Mouse (Mus musculus): Measurements from ENCODE around the gene Pdia4. TPM values are rescaled to one million over a fixed set of nuclear protein-coding genes. Genes with fewer than 3 reads are reported as not detected.

Pdia4 gene
- total and polyA plus RNA-seq, 3 experiments, result 91.4 to 112 TPM; not detected in 1

- H3K36me3 ChIP-seq (ENCODE audit: control insufficient read depth in 1 of 2, insufficient read depth in 2 of 2, low read length in 2 of 2), result peaks cover 0 to 24% of the 10 kb centered on the region in 2 experiments; a peak in 2 of 4 replicates
- DNase-seq (ENCODE audit: low read depth, low spot score), result peak; percentile 78
- H3K9ac ChIP-seq (ENCODE audit: control insufficient read depth, low read depth, low read length, poor library complexity, severe bottlenecking), result no peak overlapping the region
- 0 out of 2 replicates have a peak, but pooled peaks have one; percentile 9 for TF ChIP-seq ZC3H11A (IDR thresholded peaks at IDR 0.05; ENCODE audit: low read depth, low read length)
- TF ChIP-seq SMC3 (IDR thresholded peaks at IDR 0.05; ENCODE audit: low read depth, low read length), result peak; percentile 74
- TF ChIP-seq CTCF (IDR thresholded peaks at IDR 0.05 in 2 of 3, conservative IDR thresholded peaks at IDR 0.05 in 1 of 3; ENCODE audit: control insufficient read depth in 1 of 3, insufficient read depth in 1 of 3, low read depth in 2 of 3, low read length in 3 of 3, poor library complexity in 1 of 3, severe bottlenecking in 1 of 3), result peak; percentile 63 to 78 (median 77)
- TF ChIP-seq SIN3A (IDR thresholded peaks at IDR 0.05; ENCODE audit: low read length), result peak; percentile 33; the same call in 1 of the 2 replicates
- TF ChIP-seq MAX (IDR thresholded peaks at IDR 0.05; ENCODE audit: low read length), result no peak
- no peak for TF ChIP-seq POLR2AphosphoS5 (IDR thresholded peaks at IDR 0.05; ENCODE audit: borderline replicate concordance, low read depth, low read length)
- TF ChIP-seq UBTF (IDR thresholded peaks at IDR 0.05; ENCODE audit: borderline replicate concordance, insufficient read depth, low read depth, low read length), result no peak
- TF ChIP-seq RAD21 (IDR thresholded peaks at IDR 0.05; ENCODE audit: low read depth, low read length), result peak; percentile 28
- H3K79me2 ChIP-seq (ENCODE audit: control insufficient read depth, insufficient read depth, low read length, poor library complexity), result no peaks in the 10 kb centered on the region
- no peaks in the 10 kb centered on the region for H3K4me1 ChIP-seq (ENCODE audit: control insufficient read depth in 1 of 2, insufficient read depth in 2 of 2, low read length in 2 of 2)
- H3K27ac ChIP-seq (ENCODE audit: control insufficient read depth, low read depth, low read length), result no peak overlapping the region
- no peaks in the 10 kb centered on the region for H3K27me3 ChIP-seq (ENCODE audit: control insufficient read depth in 1 of 2, insufficient read depth in 2 of 2, low read length in 2 of 2)
- H3K9me3 ChIP-seq (replicated peaks; ENCODE audit: insufficient read depth, low read length), result no peaks in the 10 kb centered on the region
- H3K4me3 ChIP-seq (ENCODE audit: control insufficient read depth in 1 of 2, insufficient read depth in 1 of 2, low read depth in 2 of 2, low read length in 2 of 2), result no peak overlapping the region
These were observed 14.2 kb downstream of the Pdia4 start for GRCm38 (mm10) chr6:47799079-47799478.

- Histone ChIP-seq H3K4me1 (ENCODE audit: control insufficient read depth in 1 of 2, insufficient read depth in 2 of 2, low read length in 2 of 2) (peaks cover 3 to 10% of the 10 kb centered on the region in 2 experiments), H3K9ac (ENCODE audit: control insufficient read depth, low read depth, low read length, poor library complexity, severe bottlenecking) (no peak overlapping the region), H3K27me3 (ENCODE audit: control insufficient read depth in 1 of 2, insufficient read depth in 2 of 2, low read length in 2 of 2) (no peaks in the 10 kb centered on the region), H3K36me3 (ENCODE audit: control insufficient read depth in 1 of 2, insufficient read depth in 2 of 2, low read length in 2 of 2) (peaks cover 9 to 14% of the 10 kb centered on the region in 2 experiments), H3K9me3 (replicated peaks; ENCODE audit: insufficient read depth, low read length) (no peaks in the 10 kb centered on the region), H3K27ac (ENCODE audit: control insufficient read depth, low read depth, low read length) (no peak overlapping the region), H3K79me2 (ENCODE audit: control insufficient read depth, insufficient read depth, low read length, poor library complexity) (no peaks in the 10 kb centered on the region), H3K4me3 (ENCODE audit: control insufficient read depth in 1 of 2, insufficient read depth in 1 of 2, low read depth in 2 of 2, low read length in 2 of 2) (no peak overlapping the region)
- TF ChIP-seq CTCF (IDR thresholded peaks at IDR 0.05 in 2 of 3, conservative IDR thresholded peaks at IDR 0.05 in 1 of 3; ENCODE audit: control insufficient read depth in 1 of 3, insufficient read depth in 1 of 3, low read depth in 2 of 3, low read length in 3 of 3, poor library complexity in 1 of 3, severe bottlenecking in 1 of 3), result peak in 2 of 3 experiments; percentile 50; a peak in 4 of 6 replicates
- TF ChIP-seq GABPA (IDR thresholded peaks at IDR 0.05; ENCODE audit: low read depth, low read length), result no peak
- TF ChIP-seq ZC3H11A (IDR thresholded peaks at IDR 0.05; ENCODE audit: low read depth, low read length), result no peak
- peak; percentile 55 for TF ChIP-seq SMC3 (IDR thresholded peaks at IDR 0.05; ENCODE audit: low read depth, low read length)
- peak; percentile 41 for DNase-seq (ENCODE audit: low read depth, low spot score)
These were observed 19.0 kb downstream of the Pdia4 start for GRCm38 (mm10) chr6:47794106-47794830.

- DNase-seq (ENCODE audit: low read depth, low spot score), result no peak
- TF ChIP-seq CTCF (IDR thresholded peaks at IDR 0.05 in 2 of 3, conservative IDR thresholded peaks at IDR 0.05 in 1 of 3; ENCODE audit: control insufficient read depth in 1 of 3, insufficient read depth in 1 of 3, low read depth in 2 of 3, low read length in 3 of 3, poor library complexity in 1 of 3, severe bottlenecking in 1 of 3) (no peak), TCF12 (IDR thresholded peaks at IDR 0.05; ENCODE audit: low read depth, low read length) (no peak), CHD1 (IDR thresholded peaks at IDR 0.05; ENCODE audit: low read depth, low read length) (no peak), HCFC1 (IDR thresholded peaks at IDR 0.05; ENCODE audit: low read depth, low read length) (no peak), ZC3H11A (IDR thresholded peaks at IDR 0.05; ENCODE audit: low read depth, low read length) (no peak), JUND (IDR thresholded peaks at IDR 0.05; ENCODE audit: low read depth, low read length) (no peak), SMC3 (IDR thresholded peaks at IDR 0.05; ENCODE audit: low read depth, low read length) (no peak), MAZ (IDR thresholded peaks at IDR 0.05; ENCODE audit: low read depth, low read length) (no peak), SIN3A (IDR thresholded peaks at IDR 0.05; ENCODE audit: low read length) (no peak), ZNF384 (IDR thresholded peaks at IDR 0.05; ENCODE audit: low read depth, low read length) (no peak), MAX (IDR thresholded peaks at IDR 0.05; ENCODE audit: low read length) (no peak), E2F4 (IDR thresholded peaks at IDR 0.05; ENCODE audit: borderline replicate concordance, low read depth, low read length) (no peak)
- no peaks in the 10 kb centered on the region for H3K27me3 ChIP-seq (ENCODE audit: control insufficient read depth in 1 of 2, insufficient read depth in 2 of 2, low read length in 2 of 2)
- H3K36me3 ChIP-seq (ENCODE audit: control insufficient read depth in 1 of 2, insufficient read depth in 2 of 2, low read length in 2 of 2), result peaks cover 6 to 19% of the 10 kb centered on the region in 2 experiments
- no peaks in the 10 kb centered on the region for H3K9me3 ChIP-seq (replicated peaks; ENCODE audit: insufficient read depth, low read length)
- H3K79me2 ChIP-seq (ENCODE audit: control insufficient read depth, insufficient read depth, low read length, poor library complexity), result peaks cover 3% of the 10 kb centered on the region; the same call in 1 of the 2 replicates
- H3K4me1 ChIP-seq (ENCODE audit: control insufficient read depth in 1 of 2, insufficient read depth in 2 of 2, low read length in 2 of 2), result peaks cover 3 to 14% of the 10 kb centered on the region in 2 experiments
- no peak overlapping the region for H3K4me3 ChIP-seq (ENCODE audit: control insufficient read depth in 1 of 2, insufficient read depth in 1 of 2, low read depth in 2 of 2, low read length in 2 of 2)
- H3K27ac ChIP-seq (ENCODE audit: control insufficient read depth, low read depth, low read length), result no peak overlapping the region
- H3K9ac ChIP-seq (ENCODE audit: control insufficient read depth, low read depth, low read length, poor library complexity, severe bottlenecking), result no peak overlapping the region
These were observed 19.9 kb downstream of the Pdia4 start for GRCm38 (mm10) chr6:47793284-47793683.
